Mouse (Mus musculus) embryonic fibroblast, embryonic 13.5 days (primary cell): ENCODE data around the gene Apobr. TPM values are rescaled to one million over a fixed set of nuclear protein-coding genes. Genes with fewer than 3 reads are reported as not detected.

ENCODE experiments used
- H3K27ac ChIP-seq: 2 replicates; pipeline ENCODE4 v1.5.1; 2012; ENCODE audit warnings: low read length, control low read depth, inconsistent platforms; ENCODE audit not compliant: insufficient read depth
- H3K4me1 ChIP-seq: 2 replicates; pipeline ENCODE4 v1.6.1; 2011; ENCODE audit warnings: low read length; ENCODE audit not compliant: control insufficient read depth, insufficient read depth
- H3K4me3 ChIP-seq: 2 replicates; pipeline ENCODE4 v1.5.1; 2011; ENCODE audit warnings: mild to moderate bottlenecking, control low read depth, low read length; ENCODE audit not compliant: insufficient read depth
- CTCF ChIP-seq: IDR thresholded peaks from 2 replicates; pipeline ENCODE4 v1.5.1; 2011; ENCODE audit warnings: mild to moderate bottlenecking, control low read depth, low read length, moderate library complexity, borderline replicate concordance; ENCODE audit not compliant: insufficient read depth
- POLR2A ChIP-seq: IDR thresholded peaks from 2 replicates; pipeline ENCODE4 v1.6.1; 2011; ENCODE audit warnings: low read depth, mild to moderate bottlenecking, control low read depth, low read length, moderate library complexity
- polyA plus RNA-seq: library from polyadenylated mRNA; stranded (reverse); fragments of >200 nt; gene quantifications from 2 replicates; pipeline ENCODE4 v1.2.4, GENCODE M21; 2011; ENCODE audit warnings: low read depth; ENCODE audit not compliant: missing spikeins, insufficient read length

The Apobr gene
- polyA plus RNA-seq, 1 experiment, result 10.0 TPM

DNA sequence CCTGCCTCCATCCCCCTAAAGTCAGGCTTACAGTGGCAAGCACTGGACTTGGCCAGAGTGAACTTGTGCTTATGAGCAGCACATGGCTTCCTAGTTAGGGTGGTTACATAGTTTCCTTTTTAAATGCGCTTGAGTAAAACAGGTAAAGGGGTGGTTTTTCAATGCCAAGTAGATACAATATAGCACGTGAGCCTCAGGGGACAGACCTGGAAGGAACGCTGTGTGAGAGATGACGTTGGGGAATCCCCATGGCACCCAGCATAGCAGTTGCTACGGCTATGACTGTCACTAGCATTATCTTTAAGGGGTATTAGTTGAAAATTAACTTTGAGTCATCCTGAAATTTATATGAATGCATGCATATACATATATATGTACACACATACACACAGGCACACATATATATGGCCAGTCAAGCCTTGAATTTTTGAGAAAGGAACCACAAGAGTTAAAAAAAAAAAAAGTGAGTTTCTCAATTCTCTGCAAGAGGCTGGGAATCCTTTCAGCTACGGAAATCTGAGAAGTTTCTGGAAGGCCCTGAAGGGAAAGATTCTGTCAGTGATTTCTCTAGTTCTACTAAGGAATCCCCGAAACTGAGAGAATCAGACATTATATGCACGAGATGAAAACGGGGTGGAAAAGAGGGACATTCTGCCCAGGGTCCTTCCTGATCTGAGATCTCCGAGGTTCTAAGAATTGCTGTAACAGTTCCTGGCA lies 35.0 kb downstream of the Apobr start:
- no peak overlapping the region for H3K4me3 ChIP-seq
- no peak overlapping the region for H3K27ac ChIP-seq
- TF ChIP-seq POLR2A, result no peak
- no peak for TF ChIP-seq CTCF
- H3K4me1 ChIP-seq, result peaks cover 3% of the 10 kb centered on the region; the same call in 1 of the 2 replicates

DNA sequence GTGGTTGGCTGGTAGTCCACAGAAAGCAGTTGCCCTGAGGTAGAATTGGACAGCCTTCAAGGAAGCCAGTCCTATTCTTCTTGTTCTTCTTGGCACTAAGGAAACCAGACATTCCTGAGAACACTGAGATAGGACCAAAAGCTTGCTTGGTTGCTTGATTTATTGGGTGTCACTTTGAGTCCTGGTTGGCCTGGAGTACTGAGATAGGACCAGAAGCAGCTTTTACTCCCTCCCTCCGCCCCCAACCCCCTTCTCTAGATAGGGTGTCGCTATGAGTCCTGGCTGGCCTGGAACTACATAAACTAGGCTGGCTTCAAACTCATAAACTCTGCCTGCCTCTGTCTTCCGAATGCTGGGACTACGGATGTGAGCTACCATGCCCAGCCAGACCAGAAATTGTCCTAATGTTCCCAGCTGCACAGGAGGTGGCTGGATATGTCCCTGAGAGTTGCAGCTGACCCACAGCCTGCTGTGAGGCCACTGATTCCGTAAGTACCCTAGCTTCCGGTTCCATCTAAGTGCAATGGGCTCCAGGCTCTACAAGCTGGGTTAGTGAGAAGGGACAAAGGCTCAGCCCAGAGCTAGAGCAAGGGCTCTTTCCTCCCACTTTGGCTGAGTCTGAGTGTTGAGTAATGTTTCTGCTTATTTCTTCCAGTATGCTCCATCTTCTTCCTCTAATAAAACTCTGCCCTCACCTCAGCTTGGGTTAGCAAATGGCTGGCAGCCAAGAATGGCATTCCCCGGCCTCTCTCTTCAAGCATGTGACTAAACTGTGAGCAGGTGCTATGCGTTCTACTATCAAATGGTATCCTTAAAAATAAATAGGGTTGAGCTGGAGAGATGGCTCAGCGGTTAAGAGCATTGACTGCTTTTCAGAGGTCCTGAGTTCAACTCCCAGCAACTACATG lies 37.0 kb downstream of the Apobr start:
- no peak overlapping the region for H3K4me3 ChIP-seq
- TF ChIP-seq CTCF (no peak), POLR2A (no peak; the same call in none of the 2 replicates)
- no peak overlapping the region for H3K27ac ChIP-seq
- peaks cover 8% of the 10 kb centered on the region for H3K4me1 ChIP-seq

DNA sequence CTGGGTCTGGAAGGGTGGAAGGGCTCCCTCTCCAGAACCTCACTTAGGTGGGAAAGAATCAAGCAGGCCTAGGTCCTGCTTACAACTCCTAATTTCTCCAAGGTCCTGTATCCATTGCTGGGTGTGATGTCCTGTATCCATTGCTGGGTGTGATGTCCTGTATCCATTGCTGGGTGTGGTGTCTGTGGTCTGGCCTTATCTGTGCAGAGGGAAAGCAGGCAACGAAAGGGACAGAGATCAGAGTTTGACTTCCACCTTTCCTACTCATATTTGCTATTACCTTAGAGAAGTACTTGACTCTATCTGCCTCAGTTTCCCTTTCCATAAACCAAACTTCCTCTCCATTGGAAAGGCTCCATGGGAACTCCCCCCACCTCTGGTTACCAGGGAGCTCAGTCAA lies 38.6 kb downstream of the Apobr start:
- TF ChIP-seq POLR2A (peak; percentile 30; the same call in 1 of the 2 replicates), CTCF (no peak)
- peaks cover 11% of the 10 kb centered on the region for H3K4me1 ChIP-seq
- no peak overlapping the region for H3K27ac ChIP-seq
- no peak overlapping the region for H3K4me3 ChIP-seq

DNA sequence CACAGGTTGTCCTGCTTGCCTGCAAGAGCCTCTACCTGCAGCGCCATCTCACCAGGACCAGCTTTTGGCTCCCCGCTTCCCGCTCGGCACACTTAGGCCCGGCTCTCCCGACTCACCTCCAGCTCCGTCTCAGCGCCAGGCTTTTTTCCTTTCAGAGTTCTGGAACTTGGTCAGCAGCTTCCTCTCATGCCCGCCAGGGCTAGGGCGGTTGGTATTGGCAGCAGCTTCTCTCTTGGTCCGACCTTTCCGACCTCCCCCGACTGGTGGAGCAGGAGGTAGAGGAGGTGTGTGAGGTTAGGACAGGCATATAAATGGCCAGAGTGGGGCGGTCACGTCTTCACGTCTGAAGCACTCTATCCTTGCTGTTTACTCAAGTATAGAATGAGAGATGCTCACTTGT lies 40.0 kb downstream of the Apobr start:
- TF ChIP-seq POLR2A (no peak; the same call in 1 of the 2 replicates), CTCF (no peak)
- H3K4me3 ChIP-seq, result peak overlapping the region; percentile 58
- peak overlapping the region; percentile 45 for H3K27ac ChIP-seq
- peaks cover 23% of the 10 kb centered on the region for H3K4me1 ChIP-seq

DNA sequence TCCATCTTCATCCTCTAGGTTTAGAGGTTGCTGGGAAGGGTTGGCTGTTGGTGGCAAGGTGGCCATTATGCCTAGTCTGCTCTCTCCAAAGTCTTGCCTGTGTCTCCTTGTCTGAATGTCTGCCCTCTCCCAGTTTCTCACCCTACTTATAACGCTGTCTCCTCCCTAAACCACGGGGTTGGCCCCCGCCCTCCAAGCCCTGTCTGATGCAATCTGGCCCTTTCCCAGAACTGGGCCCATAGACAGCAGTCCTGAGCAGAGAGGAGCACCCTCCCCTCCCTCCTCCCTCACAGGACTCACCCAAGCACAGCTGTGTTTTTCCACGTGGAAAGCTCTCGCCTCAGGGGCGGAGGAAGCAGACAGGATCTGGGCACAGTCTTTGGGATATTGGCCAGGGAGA lies 40.6 kb downstream of the Apobr start:
- H3K27ac ChIP-seq, result peak overlapping the region; percentile 80
- H3K4me1 ChIP-seq, result peaks cover 23% of the 10 kb centered on the region
- no peak for TF ChIP-seq CTCF
- peak; percentile 99 for TF ChIP-seq POLR2A
- H3K4me3 ChIP-seq, result peak overlapping the region; percentile 58

DNA sequence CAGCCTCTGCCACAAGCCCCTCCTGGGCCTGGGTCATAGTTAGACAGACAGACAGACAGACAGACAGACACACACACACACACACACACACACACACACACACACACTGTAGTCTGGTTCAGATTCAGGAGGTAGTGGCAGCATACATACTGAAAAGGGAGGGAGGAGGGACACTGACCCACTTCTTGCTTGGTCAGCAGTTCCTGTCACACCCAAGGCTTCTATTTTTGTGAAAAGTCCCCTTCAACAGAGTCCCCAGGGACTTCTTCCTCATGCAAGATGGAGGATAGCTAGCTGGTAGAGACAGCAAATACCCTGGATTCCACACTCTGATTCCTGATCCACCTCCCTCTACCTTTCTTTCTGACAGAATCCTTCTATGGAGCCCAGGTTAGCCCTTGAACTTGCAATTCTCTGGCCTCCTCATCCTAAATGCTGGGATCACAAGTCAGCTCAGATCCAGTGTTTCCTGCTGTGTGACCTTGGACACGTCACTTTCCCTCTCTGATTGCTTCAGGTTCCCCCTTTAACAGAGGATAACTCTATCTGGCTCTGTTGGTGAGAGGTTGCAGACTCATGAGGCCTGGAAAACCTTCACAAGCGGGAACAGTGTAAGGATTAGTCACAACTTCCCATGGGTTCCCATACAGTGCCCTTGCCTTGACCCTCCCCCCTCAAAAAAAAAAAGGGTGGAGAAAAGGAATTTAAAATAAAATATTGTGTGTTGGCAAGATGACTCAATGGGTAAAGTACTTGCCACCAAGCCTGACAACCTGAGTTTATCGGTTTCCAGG lies 41.3 kb downstream of the Apobr start:
- H3K4me3 ChIP-seq, result no peak overlapping the region
- no peak for TF ChIP-seq CTCF
- no peak for TF ChIP-seq POLR2A
- H3K27ac ChIP-seq, result peak overlapping the region; percentile 80
- H3K4me1 ChIP-seq, result peaks cover 27% of the 10 kb centered on the region

DNA sequence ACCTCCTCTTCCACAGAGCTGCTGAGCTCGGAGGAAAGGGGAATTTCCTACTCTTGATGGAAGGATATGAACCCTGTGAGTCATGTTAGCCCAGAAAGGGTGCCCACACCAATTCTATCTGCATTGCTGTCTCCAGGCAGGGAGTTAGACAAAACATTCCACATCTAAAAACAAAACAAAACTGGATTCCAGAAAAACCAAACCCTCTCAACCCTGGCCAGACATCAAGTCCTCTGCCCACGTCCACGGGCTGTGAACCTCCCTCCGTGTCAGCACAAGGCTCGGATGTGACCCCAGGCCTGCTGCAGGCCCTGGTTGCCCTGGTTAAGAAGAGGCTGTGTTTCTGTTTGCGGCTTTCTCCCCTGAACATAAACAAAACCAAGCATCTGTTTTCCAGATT lies 43.4 kb downstream of the Apobr start:
- Histone ChIP-seq H3K4me1 (peaks cover 27% of the 10 kb centered on the region), H3K4me3 (no peak overlapping the region), H3K27ac (peak overlapping the region; percentile 75)
- no peak for TF ChIP-seq POLR2A
- no peak for TF ChIP-seq CTCF

DNA sequence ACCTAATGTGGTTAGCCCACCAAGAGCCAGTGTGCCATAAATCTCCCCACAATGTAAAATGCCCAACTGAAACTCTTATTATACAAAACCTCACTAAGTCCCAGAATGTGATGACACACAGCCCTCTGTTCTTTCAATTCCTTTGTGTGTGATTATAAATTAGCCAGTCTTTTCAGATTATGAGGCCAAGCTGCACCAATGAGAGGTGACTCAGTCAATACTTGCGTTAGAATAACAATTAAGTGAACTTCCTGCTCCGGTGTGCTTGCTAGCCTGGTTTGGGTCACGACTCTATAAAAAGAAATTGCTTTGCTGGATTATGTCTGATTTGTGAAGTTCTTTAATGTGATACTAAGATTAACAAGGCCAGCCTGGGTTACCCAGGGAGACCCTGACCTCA lies 45.2 kb downstream of the Apobr start:
- Histone ChIP-seq H3K4me3 (no peak overlapping the region), H3K27ac (peak overlapping the region; percentile 55; the same call in 1 of the 2 replicates), H3K4me1 (peaks cover 27% of the 10 kb centered on the region)
- no peak for TF ChIP-seq CTCF
- TF ChIP-seq POLR2A, result no peak

DNA sequence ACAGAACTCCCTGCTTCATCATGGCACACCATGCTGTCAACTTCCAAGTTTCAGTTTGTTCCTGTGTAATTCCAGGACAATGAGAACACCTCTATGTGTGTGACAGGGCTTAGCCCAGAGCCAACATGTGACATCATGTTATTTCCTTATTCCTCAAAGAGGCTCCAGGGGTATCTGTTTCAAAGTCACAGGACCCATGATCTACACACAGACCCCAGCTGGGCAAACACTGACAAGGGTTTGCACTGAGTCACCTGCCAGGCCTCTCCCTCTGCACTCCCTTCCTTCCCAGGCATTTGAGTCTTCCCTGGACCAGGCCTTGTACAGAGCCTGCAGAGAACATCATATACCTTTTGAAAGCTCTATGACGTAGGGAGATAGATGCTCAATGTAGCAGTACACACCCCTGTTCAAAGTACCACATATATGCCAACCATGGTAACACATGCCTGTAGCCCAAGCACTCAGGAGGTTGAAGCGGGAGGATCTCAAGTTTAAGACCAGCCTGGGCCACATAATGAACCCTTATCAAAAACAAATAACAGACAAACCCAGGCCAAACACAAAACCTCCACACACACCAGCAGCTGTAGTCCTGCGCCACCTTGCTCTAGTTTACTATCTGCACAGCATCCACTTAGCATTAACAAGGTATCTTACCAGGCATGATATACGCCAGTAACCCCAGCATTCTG lies 46.2 kb downstream of the Apobr start, which contains the start of gene Nupr1:
Nupr1 (minus strand) TSS at position 38 of the 695 bp plus-strand sequence.
- Histone ChIP-seq H3K4me1 (peaks cover 24% of the 10 kb centered on the region), H3K27ac (peak within 1 kb of the TSS; percentile 55), H3K4me3 (no peak within 1 kb of the TSS)
- TF ChIP-seq CTCF (no peak), POLR2A (no peak)
